Mouse (Mus musculus) ES-Bruce4 (cell line): ENCODE results near the gene Gm525.

Source experiments
- CTCF ChIP-seq: IDR thresholded peaks from one replicate; pipeline ENCODE4 v1.8.1; 2011; ENCODE audit warnings: low read depth, low read length
- POLR2A ChIP-seq: IDR thresholded peaks from one replicate; pipeline ENCODE4 v1.8.1; 2011; ENCODE audit warnings: low read length; ENCODE audit not compliant: insufficient read depth

GRCm38 (mm10) chr11:89067301-89067822, 6.3 kb upstream of the Gm525 start:
- TF ChIP-seq CTCF (no peak), POLR2A (no peak)
